Mouse (Mus musculus): ENCODE results near the gene Nprl2.

DNA sequence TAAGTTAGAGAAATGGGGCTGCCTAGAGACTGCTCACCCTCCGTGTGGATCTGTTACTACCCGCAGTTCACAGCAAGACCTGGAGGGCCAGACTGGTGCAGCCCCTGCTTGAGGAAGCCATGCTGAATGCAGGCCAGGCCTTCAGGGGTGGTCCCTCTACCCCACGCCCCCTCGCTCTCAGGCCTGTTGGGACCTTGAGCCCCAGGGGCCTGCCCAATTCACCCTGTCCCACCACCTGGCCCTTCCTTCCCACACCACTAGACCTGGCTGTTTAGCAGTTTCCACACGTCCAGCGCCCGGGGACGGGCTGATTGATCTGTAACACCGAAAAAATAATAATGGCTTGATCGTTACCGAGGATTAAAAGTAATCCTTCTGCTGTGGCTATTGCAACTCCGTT is 47.8 kb upstream of the Nprl2 start:
- no peak for TF ChIP-seq POLR2A (IDR thresholded peaks at IDR 0.05; ENCODE audit: insufficient read depth, low read depth, low read length)
- TF ChIP-seq CTCF (IDR thresholded peaks at IDR 0.05; ENCODE audit: insufficient read depth, low read depth, low read length): no peak

Measured in olfactory bulb, adult 2 months (tissue).